Mouse (Mus musculus) lung, embryonic 16.5 days (tissue): Measurements from ENCODE around the gene Hdgf. TPM values are rescaled to one million over a fixed set of nuclear protein-coding genes. Genes with fewer than 3 reads are reported as not detected.
A peak's percentile ranks its signal among the peaks of the same experiment; 100 is the strongest.
"Not testable (repeated sequence)": the region's sequence is repeated elsewhere in the genome, so short reads cannot be mapped to it uniquely, and the experiment has no call there.

Experiments
- ATAC-seq: fragments of 200-750 bp; cut with Nextera tagmentation; 2 replicates; pipeline ENCODE4 v1.8.0; 2017; ENCODE audit warnings: low read depth, mild to moderate bottlenecking, moderate library complexity
- H3K27ac ChIP-seq: fragments of 300-500 bp; sonication (generic); 2 replicates; pipeline ENCODE4 v1.5.1; 2014; ENCODE audit warnings: mild to moderate bottlenecking, control low read depth, low read length
- H3K27me3 ChIP-seq: fragments of 300-500 bp; sonication (generic); 2 replicates; pipeline ENCODE4 v1.6.1; 2014; ENCODE audit warnings: low read depth, low read length, mixed read lengths; ENCODE audit not compliant: control insufficient read depth, insufficient read depth
- H3K36me3 ChIP-seq: fragments of 300-500 bp; sonication (generic); 2 replicates; pipeline ENCODE4 v1.6.1; 2014; ENCODE audit warnings: low read length; ENCODE audit not compliant: control insufficient read depth, insufficient read depth
- H3K4me1 ChIP-seq: fragments of 300-500 bp; sonication (generic); replicated peaks from 2 replicates; pipeline ENCODE4 v1.6.1; 2014; ENCODE audit warnings: low read length, mixed read lengths; ENCODE audit not compliant: control insufficient read depth, insufficient read depth
- H3K4me2 ChIP-seq: fragments of 300-500 bp; sonication (generic); 2 replicates; pipeline ENCODE4 v1.6.1; 2014; ENCODE audit warnings: low read depth, low read length, control low read depth
- H3K4me3 ChIP-seq: fragments of 300-500 bp; sonication (generic); 2 replicates; pipeline ENCODE4 v1.5.1; 2014; ENCODE audit warnings: mild to moderate bottlenecking, low read length, control low read depth
- H3K9ac ChIP-seq: fragments of 300-500 bp; sonication (generic); 2 replicates; pipeline ENCODE4 v1.6.1; 2014; ENCODE audit warnings: low read length, control low read depth
- H3K9me3 ChIP-seq: fragments of 300-500 bp; sonication (generic); 2 replicates; pipeline ENCODE4 v1.6.1; 2016; ENCODE audit warnings: low read length; ENCODE audit not compliant: control insufficient read depth
- WGBS: fragments of 180-500 bp; shearing (Covaris S2); extraction: QIAGEN DNeasy Blood & Tissue Kit; methylation state at CpG from one replicate; pipeline ENCODE4 v1.1.7; 2014; 5-methylcytosine and 5-hydroxymethylcytosine counted together
- polyA plus RNA-seq: library from polyadenylated mRNA; unstranded; fragments of >200 nt; fragmentation: Nextera tagmentation; extraction: Ambion mirVana; gene quantifications from 2 replicates; pipeline ENCODE4 v1.2.1, GENCODE M21; 2015

The Hdgf gene
- 81.3 and 86.3 TPM in 2 replicates for polyA plus RNA-seq

GRCm38 (mm10) chr3:87905880-87906485, at the start of gene Hdgf:
TSS of gene Hdgf (plus strand) at chr3:87906321.
- Histone ChIP-seq H3K27me3 (no peaks in the 10 kb centered on the region), H3K27ac (peak within 1 kb of the TSS; percentile 98), H3K9ac (peak within 1 kb of the TSS; percentile 99), H3K9me3 (no peaks in the 10 kb centered on the region), H3K4me2 (peak within 1 kb of the TSS; percentile 86), H3K36me3 (no peaks in the 10 kb centered on the region), H3K4me1 (peaks cover 31% of the 10 kb centered on the region), H3K4me3 (peak within 1 kb of the TSS; percentile 98)
- WGBS, result under 1% methylated on average over 55 of the region's 57 CpGs
- peak; percentile 95 for ATAC-seq

GRCm38 (mm10) chr3:87857666-87858065, 48.5 kb upstream of the Hdgf start:
- ATAC-seq, result no peak
- Histone ChIP-seq H3K9ac (no peak overlapping the region), H3K9me3 (no peaks in the 10 kb centered on the region), H3K4me1 (peaks cover 7% of the 10 kb centered on the region; the same call in 1 of the 2 replicates), H3K36me3 (peaks cover 25% of the 10 kb centered on the region), H3K4me2 (no peak overlapping the region), H3K27ac (no peak overlapping the region), H3K4me3 (no peak overlapping the region), H3K27me3 (no peaks in the 10 kb centered on the region)
- WGBS, result 89% methylated on average over 8 of the region's 8 CpGs

- Histone ChIP-seq H3K27ac (no peak overlapping the region), H3K4me1 (peaks cover 7% of the 10 kb centered on the region; the same call in 1 of the 2 replicates), H3K9ac (no peak overlapping the region), H3K9me3 (no peaks in the 10 kb centered on the region), H3K27me3 (no peaks in the 10 kb centered on the region), H3K4me3 (no peak overlapping the region), H3K36me3 (peaks cover 36% of the 10 kb centered on the region), H3K4me2 (no peak overlapping the region)
- peak; percentile 73 for ATAC-seq
- 33% methylated on average over 3 of the region's 3 CpGs for WGBS
Observed at GRCm38 (mm10) chr3:87859813-87860212, 46.3 kb upstream of the Hdgf start.

GRCm38 (mm10) chr3:87864111-87864510, 42.0 kb upstream of the Hdgf start:
- WGBS, result 96% methylated on average over 4 of the region's 4 CpGs
- not testable (repeated sequence) for H3K9ac ChIP-seq, H3K9me3 ChIP-seq, H3K27ac ChIP-seq, ATAC-seq, H3K4me3 ChIP-seq, H3K4me1 ChIP-seq, H3K27me3 ChIP-seq, H3K4me2 ChIP-seq
- peaks cover 49% of the 10 kb centered on the region for H3K36me3 ChIP-seq

- Histone ChIP-seq H3K36me3 (peaks cover 11% of the 10 kb centered on the region), H3K9ac (no peak overlapping the region)
Observed at GRCm38 (mm10) chr3:87877730-87878129, 28.4 kb upstream of the Hdgf start.

GRCm38 (mm10) chr3:87884291-87884690, 21.8 kb upstream of the Hdgf start:
- Histone ChIP-seq H3K36me3 (peaks cover 9% of the 10 kb centered on the region), H3K4me3 (peak overlapping the region; percentile 100), H3K9me3 (peaks cover 6% of the 10 kb centered on the region; the same call in 1 of the 2 replicates), H3K27me3 (no peaks in the 10 kb centered on the region), H3K4me2 (peak overlapping the region; percentile 97), H3K4me1 (peaks cover 16% of the 10 kb centered on the region), H3K9ac (peak overlapping the region; percentile 98), H3K27ac (peak overlapping the region; percentile 93)
- ATAC-seq, result no peak
- WGBS, result 3% methylated on average over 3 of the region's 3 CpGs

More at GRCm38 (mm10) chr3:87877730-87878129, 28.4 kb upstream of the Hdgf start:
- H3K4me2 ChIP-seq, result no peak overlapping the region
- H3K27ac ChIP-seq, result no peak overlapping the region
- ATAC-seq, result no peak
- H3K9me3 ChIP-seq, result no peaks in the 10 kb centered on the region
- no peak overlapping the region for H3K4me3 ChIP-seq
- H3K27me3 ChIP-seq, result no peaks in the 10 kb centered on the region
- H3K4me1 ChIP-seq, result no peaks in the 10 kb centered on the region
- WGBS, result 84% methylated on average over 4 of the region's 4 CpGs

GRCm38 (mm10) chr3:87884708-87885251, 21.3 kb upstream of the Hdgf start:
- Histone ChIP-seq H3K27ac (peak overlapping the region; percentile 93), H3K4me2 (peak overlapping the region; percentile 97), H3K9ac (peak overlapping the region; percentile 98), H3K36me3 (peaks cover 8% of the 10 kb centered on the region), H3K27me3 (no peaks in the 10 kb centered on the region), H3K4me1 (peaks cover 16% of the 10 kb centered on the region), H3K4me3 (peak overlapping the region; percentile 100), H3K9me3 (peaks cover 6% of the 10 kb centered on the region; the same call in 1 of the 2 replicates)
- peak; percentile 2; the same call in 1 of the 2 replicates for ATAC-seq
- 0% methylated on average over 24 of the region's 28 CpGs for WGBS

GRCm38 (mm10) chr3:87885281-87886003, 20.7 kb upstream of the Hdgf start, which contains the start of gene Prcc:
TSS of gene Prcc (minus strand) at chr3:87885608.
- Histone ChIP-seq H3K9me3 (peaks cover 6% of the 10 kb centered on the region; the same call in 1 of the 2 replicates), H3K4me1 (peaks cover 16% of the 10 kb centered on the region), H3K4me2 (peak within 1 kb of the TSS; percentile 97), H3K27ac (peak within 1 kb of the TSS; percentile 93), H3K27me3 (no peaks in the 10 kb centered on the region), H3K4me3 (peak within 1 kb of the TSS; percentile 100), H3K9ac (peak within 1 kb of the TSS; percentile 98), H3K36me3 (peaks cover 6% of the 10 kb centered on the region)
- ATAC-seq, result peak; percentile 98
- under 1% methylated on average over 33 of the region's 33 CpGs for WGBS

- Histone ChIP-seq H3K9me3 (peaks cover 6% of the 10 kb centered on the region; the same call in 1 of the 2 replicates), H3K9ac (peak overlapping the region; percentile 55), H3K4me3 (peak overlapping the region; percentile 100), H3K27ac (no peak overlapping the region), H3K36me3 (peaks cover 2% of the 10 kb centered on the region; the same call in 1 of the 2 replicates), H3K4me1 (peaks cover 16% of the 10 kb centered on the region), H3K4me2 (peak overlapping the region; percentile 44), H3K27me3 (no peaks in the 10 kb centered on the region)
- WGBS, result 8% methylated on average over 10 of the region's 10 CpGs
- peak; percentile 13 for ATAC-seq
Observed at GRCm38 (mm10) chr3:87886004-87886365, 20.1 kb upstream of the Hdgf start.
